Mouse (Mus musculus) CH12.LX (cell line): ENCODE results near the gene Cdkl3.
"Not testable (repeated sequence)": the region's sequence is repeated elsewhere in the genome, so short reads cannot be mapped to it uniquely, and the experiment has no call there.

Experiments
- E2F4 ChIP-seq: IDR thresholded peaks from 2 replicates; pipeline ENCODE4 v1.6.1; 2011; ENCODE audit warnings: low read depth, low read length, improper control_type of control experiment; ENCODE audit not compliant: insufficient replicate concordance
- ELF1 ChIP-seq: IDR thresholded peaks from 2 replicates; pipeline ENCODE4 v1.6.1; 2014; ENCODE audit warnings: low read depth, mild to moderate bottlenecking, inconsistent platforms, low read length, improper control_type of control experiment
- EP300 ChIP-seq: IDR thresholded peaks from 2 replicates; pipeline ENCODE4 v1.6.1; 2011; ENCODE audit warnings: low read length, improper control_type of control experiment
- POLR2A ChIP-seq: IDR thresholded peaks from 2 replicates; pipeline ENCODE4 v1.6.1; 2011; ENCODE audit warnings: low read depth, mild to moderate bottlenecking, improper control_type of control experiment, low read length
- USF1 ChIP-seq: IDR thresholded peaks from 2 replicates; pipeline ENCODE4 v1.6.1; 2014; ENCODE audit warnings: low read depth, mild to moderate bottlenecking, inconsistent platforms, low read length, improper control_type of control experiment

DNA sequence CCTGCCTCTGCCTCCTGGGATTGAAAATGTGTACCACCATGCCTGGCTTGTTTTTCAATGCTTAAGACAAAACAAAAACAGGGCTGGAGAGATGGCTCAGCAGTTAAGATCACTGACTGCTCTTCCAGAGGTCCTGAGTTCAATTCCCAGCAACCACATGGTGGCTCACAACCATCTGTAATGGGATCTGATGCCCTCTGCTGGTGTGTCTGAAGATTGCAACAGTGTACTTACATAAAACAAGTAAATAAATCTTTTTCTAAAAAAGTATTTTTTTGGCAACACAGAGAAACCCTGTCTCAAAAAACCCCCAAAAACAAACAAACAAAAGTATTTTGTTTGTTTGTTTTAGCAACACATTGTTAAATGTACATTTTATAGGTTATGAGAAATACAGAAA is 116.4 kb downstream of the Cdkl3 start:
- not testable (repeated sequence) for TF ChIP-seq POLR2A, USF1, EP300, E2F4, ELF1
